ENCODE assay signal across 8 mouse cellular contexts in genomic region chr11:46311703-46312522, GRCm38 (mm10). TPM values are rescaled to one million over a fixed set of nuclear protein-coding genes. Genes with fewer than 3 reads are reported as not detected.
A peak's percentile ranks its signal among the peaks of the same experiment; 100 is the strongest.
DNase-seq lines count a peak whose midpoint lies in the region; ATAC-seq and TF ChIP-seq lines count a peak whose summit lies in the region.

No protein-coding gene starts in this region.

- H3K4me1 ChIP-seq in cortical plate, adult 2 months (ENCODE audit: control insufficient read depth, insufficient read depth, low read length), result peaks cover 10% of the 10 kb centered on the region
- peaks cover 16% of the 10 kb centered on the region for H3K4me1 ChIP-seq in heart, embryonic 10.5 days
- peaks cover 8% of the 10 kb centered on the region; the same call in 1 of the 2 replicates for H3K4me1 ChIP-seq in kidney, embryonic 14.5 days (ENCODE audit: control insufficient read depth, insufficient read depth, low read length)
- H3K4me1 ChIP-seq in liver, embryonic 14.5 days (replicated peaks; ENCODE audit: control insufficient read depth in 2 of 2, insufficient read depth in 2 of 2, low read length in 1 of 2), result peaks cover 3 to 11% of the 10 kb centered on the region in 2 experiments; a peak in 3 of 4 replicates
- peaks cover 14% of the 10 kb centered on the region for H3K4me1 ChIP-seq in neural tube, embryonic 11.5 days (ENCODE audit: control insufficient read depth, insufficient read depth, low read length)

- no peaks in the 10 kb centered on the region for H3K9me3 ChIP-seq in heart, embryonic 10.5 days
- H3K9me3 ChIP-seq in kidney, embryonic 14.5 days (ENCODE audit: control insufficient read depth, low read length), result no peaks in the 10 kb centered on the region
- H3K9me3 ChIP-seq in liver, embryonic 14.5 days (ENCODE audit: control insufficient read depth, low read length), result no peaks in the 10 kb centered on the region
- no peaks in the 10 kb centered on the region for H3K9me3 ChIP-seq in neural tube, embryonic 11.5 days (ENCODE audit: control insufficient read depth, low read length)

- DNase-seq in urinary bladder, adult 2 months (ENCODE audit: low spot score), result peak; percentile 36
- no peak for DNase-seq in urinary bladder, postnatal 10 days (ENCODE audit: low spot score)
- DNase-seq in heart, embryonic 10.5 days (ENCODE audit: low spot score), result peak; percentile 76
- peak in 2 of 3 experiments; percentile 17 to 24 for DNase-seq in liver, embryonic 14.5 days (ENCODE audit: low read depth in 3 of 3, low spot score in 3 of 3)
- DNase-seq in neural tube, embryonic 11.5 days (ENCODE audit: low spot score), result peak; percentile 87
- peak; percentile 69 to 73 for DNase-seq in thymus, adult 18-20 months

- no peak for TF ChIP-seq CTCF in cortical plate, adult 2 months (IDR thresholded peaks at IDR 0.05; ENCODE audit: extremely low read depth, insufficient read depth, low read length)
- TF ChIP-seq CTCF in liver, embryonic 14.5 days (IDR thresholded peaks at IDR 0.05; ENCODE audit: low read depth), result no peak

- no peak for TF ChIP-seq EP300 in liver, embryonic 14.5 days (IDR thresholded peaks at IDR 0.05; ENCODE audit: low read depth)

- 1% methylated on average over 63 of the region's 71 CpGs for whole genome bisulfite sequencing in heart, embryonic 10.5 days
- WGBS in kidney, embryonic 14.5 days, result 0% methylated on average over 54 of the region's 71 CpGs
- WGBS in liver, embryonic 14.5 days (ENCODE audit: insufficient replicate concordance), result under 1% methylated on average over 61 of the region's 71 CpGs
- under 1% methylated on average over 52 of the region's 71 CpGs for WGBS in neural tube, embryonic 11.5 days

- peak overlapping the region; percentile 99 for H3K27ac ChIP-seq in cortical plate, adult 2 months (ENCODE audit: insufficient read depth, low read length)
- H3K27ac ChIP-seq in heart, embryonic 10.5 days, result peak overlapping the region; percentile 78
- H3K27ac ChIP-seq in kidney, embryonic 14.5 days (ENCODE audit: low read depth, low read length), result peak overlapping the region; percentile 24; the same call in 1 of the 2 replicates
- no peak overlapping the region for H3K27ac ChIP-seq in liver, embryonic 14.5 days
- peak overlapping the region; percentile 72 for H3K27ac ChIP-seq in neural tube, embryonic 11.5 days (ENCODE audit: low read depth, low read length)

- H3K9ac ChIP-seq in kidney, embryonic 14.5 days (ENCODE audit: low read depth, low read length), result peak overlapping the region; percentile 70
- H3K9ac ChIP-seq in liver, embryonic 14.5 days (replicated peaks), result peak overlapping the region; percentile 58
- H3K9ac ChIP-seq in neural tube, embryonic 11.5 days (ENCODE audit: low read length), result peak overlapping the region; percentile 74

- peak; percentile 89 for ATAC-seq in kidney, embryonic 14.5 days (ENCODE audit: low FRiP score, low TSS enrichment)
- peak; percentile 77 for ATAC-seq in liver, embryonic 14.5 days (ENCODE audit: insufficient read depth)
- ATAC-seq in neural tube, embryonic 11.5 days (ENCODE audit: insufficient read depth, low FRiP score, low TSS enrichment), result peak; percentile 86

- peak overlapping the region; percentile 100 for H3K4me3 ChIP-seq in cortical plate, adult 2 months (ENCODE audit: insufficient read depth, low read length)
- peak overlapping the region; percentile 85 for H3K4me3 ChIP-seq in heart, embryonic 10.5 days
- H3K4me3 ChIP-seq in kidney, embryonic 14.5 days (ENCODE audit: low read length), result peak overlapping the region; percentile 72
- H3K4me3 ChIP-seq in liver, embryonic 14.5 days (ENCODE audit: insufficient read depth in 1 of 2, low read depth in 2 of 2, low read length in 2 of 2), result peak overlapping the region; percentile 61 to 87
- H3K4me3 ChIP-seq in neural tube, embryonic 11.5 days (ENCODE audit: low read depth, low read length), result peak overlapping the region; percentile 77

- no peaks in the 10 kb centered on the region for H3K36me3 ChIP-seq in heart, embryonic 10.5 days
- H3K36me3 ChIP-seq in kidney, embryonic 14.5 days (ENCODE audit: control insufficient read depth, insufficient read depth, low read length), result no peaks in the 10 kb centered on the region
- no peaks in the 10 kb centered on the region for H3K36me3 ChIP-seq in liver, embryonic 14.5 days (replicated peaks; ENCODE audit: control insufficient read depth, insufficient read depth, low read depth)
- H3K36me3 ChIP-seq in neural tube, embryonic 11.5 days (ENCODE audit: control insufficient read depth, insufficient read depth, low read length), result no peaks in the 10 kb centered on the region

- peaks cover 32% of the 10 kb centered on the region for H3K27me3 ChIP-seq in heart, embryonic 10.5 days (ENCODE audit: insufficient read depth, poor library complexity, severe bottlenecking)
- H3K27me3 ChIP-seq in kidney, embryonic 14.5 days (ENCODE audit: control insufficient read depth, insufficient read depth, low read length), result no peaks in the 10 kb centered on the region
- H3K27me3 ChIP-seq in liver, embryonic 14.5 days (ENCODE audit: control insufficient read depth, insufficient read depth, low read length), result peaks cover 8% of the 10 kb centered on the region
- no peaks in the 10 kb centered on the region for H3K27me3 ChIP-seq in neural tube, embryonic 11.5 days (ENCODE audit: control insufficient read depth, insufficient read depth, low read length)

- peak overlapping the region; percentile 94 for H3K4me2 ChIP-seq in kidney, embryonic 14.5 days (replicated peaks; ENCODE audit: low read depth, low read length)
- peak overlapping the region; percentile 80 for H3K4me2 ChIP-seq in liver, embryonic 14.5 days (ENCODE audit: low read depth)
- peak overlapping the region; percentile 93 for H3K4me2 ChIP-seq in neural tube, embryonic 11.5 days (ENCODE audit: low read depth)

- TF ChIP-seq POLR2A in cortical plate, adult 2 months (IDR thresholded peaks at IDR 0.05; ENCODE audit: extremely low read depth, insufficient read depth, low read length), result peak; percentile 76

RNA-seq across cellular contexts. Expression of gene Cyfip2, which starts 0.7 kb away (rescaled TPM):
- 5.1 and 8.1 TPM in 2 replicates for polyA plus RNA-seq in urinary bladder, adult 2 months (2012; rRNA removed)
- polyA plus RNA-seq in cortical plate, adult 2 months (2012; rRNA removed), result 273 and 275 TPM in 2 replicates
- polyA plus RNA-seq in heart, embryonic 10.5 days (2016; fragmentation: Nextera tagmentation; extraction: Ambion mirVana), result 4.7 and 7.3 TPM in 2 replicates
- 9.4 and 19.2 TPM in 2 replicates for polyA plus RNA-seq in kidney, embryonic 14.5 days (2014; fragmentation: Nextera tagmentation; extraction: Ambion mirVana)
- 1.3 and 1.6 TPM in 2 replicates for polyA plus RNA-seq in liver, embryonic 14.5 days (2012; rRNA removed)
- 2.6 and 3.1 TPM in 2 replicates for polyA plus RNA-seq in liver, embryonic 14.5 days (2014; fragmentation: Nextera tagmentation; extraction: Ambion mirVana)
- polyA plus RNA-seq in neural tube, embryonic 11.5 days (2014; fragmentation: Nextera tagmentation; extraction: Ambion mirVana), result 55.8 and 66.4 TPM in 2 replicates
